Mouse (Mus musculus): ENCODE measurements around the gene Numb.
"Not testable (repeated sequence)": the region's sequence is repeated elsewhere in the genome, so short reads cannot be mapped to it uniquely, and the experiment has no call there.

Gene Numb

DNA sequence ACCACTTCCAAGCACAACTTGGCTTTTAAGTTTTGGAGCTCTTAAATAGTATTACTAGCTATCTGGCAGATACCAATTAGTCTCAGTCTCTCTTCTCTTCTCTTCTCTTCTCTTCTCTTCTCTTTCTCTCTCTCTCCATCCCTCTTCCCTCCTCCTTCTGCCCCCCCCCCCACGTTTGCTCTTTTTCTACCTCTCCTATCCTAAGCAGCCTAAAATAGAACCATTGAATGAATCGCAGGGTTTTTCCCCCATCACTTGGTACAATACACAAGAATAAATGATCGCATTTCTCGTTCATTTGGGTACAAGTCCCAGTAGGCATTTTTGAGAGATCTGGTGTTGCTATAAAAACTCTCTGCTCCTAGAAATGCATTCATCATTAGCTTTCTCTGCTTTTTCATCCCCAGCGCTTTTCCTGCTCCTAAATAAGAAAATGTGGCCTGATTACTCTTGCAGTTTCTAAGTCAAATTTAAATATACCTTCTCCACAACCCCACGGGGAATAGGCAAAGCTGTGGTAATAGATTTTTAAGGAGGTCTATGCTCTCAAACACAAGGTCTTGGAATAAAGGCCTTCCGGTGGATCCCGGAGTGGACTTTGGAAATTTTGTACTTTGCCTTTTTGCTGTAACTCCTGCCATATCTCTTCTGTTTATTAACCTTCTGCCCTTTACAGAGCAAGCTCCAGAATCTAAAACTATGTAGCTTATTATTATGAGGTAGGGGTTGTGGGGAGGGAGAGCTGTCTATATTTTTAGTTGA is 1.2 kb upstream of the Numb start:
- no peak for DNase-seq

DNA sequence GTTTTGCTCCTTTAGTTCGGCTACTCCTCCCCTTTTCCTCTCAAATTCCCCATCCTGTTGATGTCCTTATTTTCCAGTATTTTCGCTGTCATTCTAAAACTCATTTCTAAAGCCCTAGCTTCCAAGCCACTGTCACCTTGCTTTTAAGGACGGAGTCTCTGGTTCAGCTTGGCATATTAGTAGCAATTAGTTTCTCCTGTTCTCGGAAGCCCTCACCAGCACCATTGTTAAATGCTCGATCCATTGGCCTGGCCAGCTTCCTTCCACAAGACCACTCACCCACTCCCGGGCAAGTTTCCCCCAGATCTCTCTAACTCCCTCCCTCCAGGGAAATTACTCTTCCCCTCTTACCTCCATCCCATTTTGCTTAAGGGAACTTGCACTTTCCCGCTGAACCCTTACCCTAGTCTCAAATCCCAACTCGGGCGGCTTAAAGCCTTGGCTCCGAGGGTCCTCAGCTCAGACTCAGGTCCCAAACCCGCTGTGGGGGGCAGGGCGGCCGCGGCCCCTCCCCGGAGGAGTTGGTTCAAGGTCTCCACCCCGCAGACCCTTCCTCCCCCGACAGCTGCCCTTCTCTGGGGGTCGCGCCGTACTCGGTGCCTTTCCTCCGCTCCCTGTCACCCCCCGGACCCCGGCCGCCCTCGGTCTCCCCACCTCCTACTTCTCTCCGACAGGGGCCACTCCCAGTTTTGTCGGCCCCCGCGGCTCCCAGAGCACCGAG is 853 bp downstream of the Numb start:
- DNase-seq: peak; percentile 59 to 62

DNA sequence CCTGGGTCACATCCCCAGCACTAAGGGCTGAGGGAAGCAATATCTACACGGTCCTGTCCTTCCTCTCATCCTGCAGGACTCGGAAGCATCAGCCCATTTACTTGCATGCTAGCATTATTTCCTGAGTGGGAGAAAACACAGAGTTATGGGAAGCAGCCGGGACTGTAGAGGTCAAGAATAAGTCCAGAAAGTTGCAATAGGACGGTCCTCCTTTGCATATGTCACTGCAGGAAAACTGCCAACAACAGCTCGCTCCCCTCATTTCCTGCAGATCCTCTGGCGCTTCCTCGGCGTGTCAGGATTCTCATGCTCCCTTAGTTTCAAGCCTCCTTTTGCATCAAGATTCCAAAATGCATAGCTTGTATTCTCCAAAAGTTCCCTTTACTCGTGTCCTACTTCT is 4.8 kb downstream of the Numb start:
- peak; percentile 43 to 54 for DNase-seq

DNA sequence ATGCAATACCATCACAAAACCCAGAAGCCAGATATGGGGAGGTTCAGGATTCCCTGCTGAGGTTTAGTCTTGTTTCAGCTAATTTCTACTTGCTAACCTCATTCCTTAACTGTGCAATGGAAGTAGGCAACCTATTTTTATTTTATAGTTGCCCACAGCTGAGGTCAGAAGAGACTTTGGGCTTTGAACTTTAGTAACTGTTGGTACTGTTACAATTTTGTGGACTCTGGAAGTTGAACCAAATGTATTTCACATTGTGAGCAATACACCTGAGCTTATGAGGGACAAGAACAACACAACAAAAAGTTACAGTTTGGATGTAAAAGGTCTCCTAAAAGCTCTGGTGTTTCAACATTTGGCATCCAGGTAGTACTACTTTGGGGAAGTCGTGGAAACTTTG is 6.9 kb downstream of the Numb start:
- DNase-seq: no peak

DNA sequence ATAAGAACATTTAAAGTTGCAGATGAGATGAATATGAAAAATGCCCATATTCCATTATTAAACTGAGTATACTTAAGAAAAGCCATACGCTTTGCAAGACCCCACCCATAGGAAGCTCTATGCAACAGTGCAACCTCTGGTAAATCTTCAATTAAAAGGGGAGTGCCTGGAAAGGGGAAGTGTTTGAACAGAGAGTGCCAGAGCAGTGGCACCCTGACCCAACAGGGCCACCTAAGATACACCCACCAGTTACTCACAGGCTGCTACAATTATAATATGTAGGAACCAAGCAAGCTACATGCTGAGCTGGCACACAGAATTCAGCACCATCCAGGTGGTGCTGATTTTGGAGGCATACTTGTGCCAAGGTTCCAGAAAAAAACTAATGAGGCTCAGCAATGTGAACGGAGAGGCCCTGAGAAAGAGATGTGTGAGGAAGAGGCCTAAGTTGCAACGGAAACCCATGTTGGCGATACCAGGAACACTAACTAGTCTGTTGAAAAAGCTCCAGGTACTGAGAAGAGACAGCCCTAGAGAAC is 7.5 kb downstream of the Numb start:
- DNase-seq: peak; percentile 48 to 70

DNA sequence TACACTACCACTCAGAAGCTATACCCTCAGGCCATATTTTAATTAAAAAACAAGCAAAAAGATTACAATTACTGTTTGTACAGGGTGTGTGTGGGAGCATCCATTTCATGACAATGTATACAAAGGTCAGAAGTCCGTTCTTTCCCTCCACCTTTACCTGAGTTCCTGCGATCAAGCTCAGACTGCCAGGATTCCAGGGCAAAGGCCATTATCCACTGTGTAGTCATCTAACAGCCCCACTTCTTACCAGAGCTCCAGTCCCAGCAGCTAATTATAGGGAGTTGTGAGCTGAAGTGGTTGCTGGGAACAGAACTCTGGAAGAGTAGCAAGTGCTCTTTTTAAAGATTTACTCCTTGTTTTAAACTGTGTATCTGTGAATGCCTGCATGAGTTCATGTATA is 11.3 kb downstream of the Numb start:
- no peak for DNase-seq

DNA sequence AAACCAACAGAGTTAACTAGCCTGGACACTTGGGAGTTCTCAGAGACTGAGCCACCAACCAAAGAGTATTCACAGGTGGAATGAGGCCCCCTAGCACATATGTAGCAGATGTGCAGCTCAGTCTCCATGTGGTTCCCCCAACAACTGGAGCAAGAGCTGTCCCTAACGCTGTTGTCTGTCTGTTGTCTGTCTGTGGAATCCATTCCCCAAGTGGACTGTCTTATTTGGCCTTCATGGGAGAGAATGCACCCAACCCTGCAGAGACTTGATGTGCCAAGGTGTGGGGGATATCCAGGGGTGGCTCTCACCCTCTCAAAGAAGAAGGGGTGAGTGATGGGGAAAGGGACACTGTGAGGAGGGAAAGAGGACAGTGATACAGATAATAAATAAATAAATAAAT is 28.8 kb downstream of the Numb start:
- no peak for DNase-seq

DNA sequence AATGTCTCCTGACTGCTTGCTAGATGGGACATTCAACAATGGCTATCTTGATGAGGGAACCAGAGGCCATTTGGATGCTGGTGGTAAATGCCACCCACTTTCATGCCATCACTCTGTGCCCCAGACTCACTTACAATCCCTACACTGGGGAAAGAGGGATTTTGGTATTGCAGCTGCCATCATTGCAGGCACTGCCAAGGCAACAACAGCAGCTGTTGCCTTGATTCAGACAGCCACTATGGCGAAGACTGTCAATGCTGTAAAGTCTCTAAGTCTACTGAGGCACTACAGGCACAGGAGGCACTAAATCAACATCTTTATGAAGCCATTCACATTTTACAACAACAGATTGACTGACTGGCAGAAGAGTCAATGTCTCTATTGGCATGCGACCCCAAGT is 30.5 kb downstream of the Numb start:
- no peak for DNase-seq

DNA sequence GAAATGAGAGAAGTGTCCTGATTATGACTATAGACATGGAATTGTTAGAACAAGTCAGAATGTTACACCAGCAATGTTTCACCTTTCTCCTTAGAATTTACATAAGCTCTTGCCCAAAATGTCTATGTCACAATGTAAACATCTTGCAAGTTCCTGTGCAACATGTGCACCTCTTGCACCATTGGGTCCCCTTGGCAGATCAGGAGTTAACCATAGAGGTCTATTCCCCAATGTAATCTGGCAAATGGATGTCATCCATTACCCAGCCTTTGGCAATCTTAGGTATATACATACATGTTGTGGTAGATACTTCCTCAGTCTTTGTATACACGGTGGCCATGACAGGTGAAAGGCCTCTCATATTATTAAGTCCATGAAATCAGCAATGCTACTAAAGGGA is 32.6 kb downstream of the Numb start:
- DNase-seq: no peak

DNA sequence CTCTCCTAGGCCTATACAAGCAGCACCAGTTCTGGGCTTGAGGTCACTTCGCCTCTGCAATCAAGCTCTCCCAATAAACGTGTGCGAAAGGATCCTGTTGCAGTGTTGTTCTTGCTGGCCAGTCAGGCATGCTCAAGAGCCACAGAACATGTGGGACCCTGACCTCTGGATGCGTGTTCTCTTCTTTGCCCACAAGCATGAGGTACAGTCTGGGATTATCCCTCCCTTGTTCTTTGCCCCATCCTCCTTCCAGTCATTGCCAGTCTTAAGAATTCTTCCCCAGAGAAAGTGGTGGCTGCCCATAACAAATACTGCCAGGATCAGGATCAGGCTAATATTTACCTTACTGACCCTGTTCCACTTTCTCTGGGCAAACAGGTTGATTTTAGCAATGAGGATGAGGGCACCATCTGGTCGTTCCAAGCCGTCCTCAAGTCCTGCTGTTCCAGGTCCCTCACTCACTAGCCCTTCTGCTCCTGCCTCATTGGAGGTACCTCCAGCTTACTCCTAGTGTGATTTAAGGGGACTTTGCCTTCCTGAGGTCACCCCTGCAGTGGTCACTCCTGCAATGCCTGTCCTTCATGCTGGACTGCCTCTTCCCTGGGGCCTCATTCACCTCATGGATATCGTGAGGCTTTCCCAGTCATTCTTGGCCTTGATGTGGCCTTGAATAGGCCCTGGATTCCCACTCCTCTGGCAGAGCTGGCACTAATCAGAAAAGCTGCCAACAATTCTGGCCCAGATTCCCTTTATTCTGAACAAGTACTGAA is 36.0 kb downstream of the Numb start:
- peak; percentile 51 to 65 for DNase-seq

DNA sequence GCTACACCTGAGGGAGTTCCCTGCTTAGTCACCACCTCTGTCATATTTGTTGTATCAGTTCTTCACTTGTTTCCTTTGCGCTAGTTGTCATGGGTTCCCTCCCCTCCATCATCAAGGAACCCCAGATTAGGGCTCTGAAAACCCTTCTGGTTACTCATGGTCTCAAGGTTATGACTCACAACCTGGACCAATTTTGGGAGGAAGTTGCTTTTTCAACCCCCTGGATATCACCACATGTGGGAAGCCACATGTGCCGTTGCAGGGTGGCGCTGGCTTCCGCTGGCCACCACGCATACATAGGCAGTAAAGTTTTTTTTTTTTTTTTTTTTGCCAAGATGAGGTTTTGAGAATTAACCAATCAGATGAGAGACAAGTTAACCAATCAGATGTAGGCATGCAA is 36.7 kb downstream of the Numb start:
- not testable (repeated sequence) for DNase-seq

DNA sequence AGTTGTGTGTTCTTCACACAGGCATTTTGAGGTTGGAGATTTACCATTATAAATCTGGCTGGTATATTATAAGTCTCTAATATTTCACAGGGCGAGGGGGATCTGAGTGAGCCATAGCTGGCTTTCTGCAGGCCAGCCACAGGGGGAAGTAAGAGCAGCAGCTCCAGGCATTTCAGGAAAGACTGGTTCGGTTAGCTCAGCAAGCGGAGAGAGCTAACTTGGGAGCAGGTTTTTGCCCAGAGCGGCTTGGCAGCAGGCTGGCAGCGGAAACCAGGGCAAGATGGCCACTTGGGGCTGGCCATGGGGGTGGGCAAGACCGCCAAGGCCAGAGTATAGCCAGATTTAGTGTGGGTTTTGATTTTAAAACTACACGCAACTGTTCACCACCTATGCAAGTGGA is 39.2 kb downstream of the Numb start:
- peak; percentile 70 to 72 for DNase-seq

DNA sequence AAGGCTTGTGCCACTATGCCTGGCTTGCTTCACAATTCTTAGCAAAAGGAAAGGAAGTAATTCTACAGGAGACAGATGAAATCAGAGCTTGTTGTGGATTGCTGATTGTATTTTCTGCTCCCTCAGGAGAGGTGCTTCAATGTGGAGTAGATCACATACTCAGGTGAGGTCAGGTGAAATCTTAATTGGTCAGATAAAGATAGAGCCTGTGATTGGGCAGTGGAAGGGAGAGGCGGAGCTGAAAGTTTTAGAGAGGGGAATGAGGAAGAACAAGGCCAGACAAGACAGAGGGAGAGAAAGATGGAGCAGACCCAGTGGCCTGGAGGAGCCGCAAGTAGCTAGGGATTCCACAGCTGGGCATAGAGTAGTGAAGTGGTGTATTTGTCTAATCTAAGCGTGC is 39.6 kb downstream of the Numb start:
- no peak for DNase-seq

DNA sequence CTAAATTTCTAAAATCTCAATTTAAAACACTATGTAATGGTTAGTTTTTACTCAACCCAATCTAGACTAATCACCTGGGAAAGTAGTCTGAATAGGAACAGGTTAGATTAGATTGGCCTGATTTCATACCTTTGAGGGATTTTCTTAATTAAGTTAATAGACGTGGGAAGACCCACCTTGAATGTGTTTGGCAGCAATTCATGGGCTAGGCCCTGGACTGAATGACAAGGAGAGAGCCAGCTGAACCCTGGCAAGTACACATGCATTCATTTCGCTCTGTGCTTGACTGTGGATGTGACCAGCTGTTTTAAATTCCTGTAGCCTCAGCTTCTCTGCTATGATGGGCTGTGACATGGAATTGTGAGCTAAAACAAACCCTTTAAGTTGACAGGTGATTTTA is 40.8 kb downstream of the Numb start:
- no peak for DNase-seq

DNA sequence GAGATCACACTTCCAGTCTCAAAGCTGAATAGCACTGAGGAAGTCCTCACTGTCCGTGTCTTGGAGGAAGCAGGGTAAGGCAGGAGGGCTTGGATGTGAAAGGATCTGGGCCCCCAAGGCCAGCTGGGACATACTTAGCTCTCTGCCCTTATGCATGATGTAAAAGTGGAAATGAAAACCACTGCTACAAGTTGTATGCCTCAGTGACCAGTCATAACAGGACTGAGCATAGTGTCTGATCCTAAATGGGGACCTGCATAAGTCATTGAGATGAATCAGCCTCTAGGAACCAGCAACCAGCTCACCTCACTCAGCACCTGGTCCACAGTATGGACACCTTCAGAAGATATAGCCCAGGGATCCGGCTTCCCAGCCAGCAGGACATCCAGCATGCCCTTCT is 46.6 kb downstream of the Numb start:
- no peak for DNase-seq

DNA sequence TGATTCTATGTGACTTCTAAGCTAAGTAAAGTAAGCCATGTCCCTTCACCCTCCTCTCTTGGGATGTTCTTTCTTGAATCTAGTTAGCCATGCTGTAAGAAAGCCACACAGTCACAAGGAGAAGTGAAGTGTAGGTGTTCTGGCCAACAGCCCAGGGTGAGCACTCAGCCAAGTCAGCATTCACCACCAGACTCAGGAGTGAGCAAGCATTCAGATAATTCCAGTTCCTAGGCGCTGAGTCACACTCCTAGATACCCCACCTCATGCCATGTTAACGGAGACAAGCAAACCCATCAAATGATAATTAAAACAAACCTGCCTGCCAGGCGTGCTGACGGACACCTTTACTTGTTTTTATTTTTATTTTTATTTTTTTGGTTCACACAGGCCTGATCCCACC is 47.1 kb downstream of the Numb start:
- DNase-seq: peak; percentile 71 to 79

DNA sequence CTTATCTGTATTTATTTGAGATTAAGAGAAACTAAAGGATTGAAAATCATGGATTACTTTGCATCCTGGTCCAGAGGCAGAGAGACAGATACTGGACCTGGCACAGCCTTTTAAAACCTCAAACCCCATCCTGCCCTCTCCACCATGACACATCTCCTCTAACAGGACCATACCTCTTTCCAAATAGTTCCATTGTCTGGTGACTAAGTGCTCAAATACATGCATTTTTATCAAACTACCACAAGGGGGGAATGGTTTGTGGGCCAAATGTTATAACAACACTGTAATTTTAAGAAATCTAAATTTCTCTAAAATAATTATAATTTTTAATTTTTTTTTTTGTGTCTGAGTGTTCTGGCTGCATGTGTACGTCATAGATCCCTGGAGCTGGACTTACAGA is 57.2 kb downstream of the Numb start:
- no peak for DNase-seq

DNA sequence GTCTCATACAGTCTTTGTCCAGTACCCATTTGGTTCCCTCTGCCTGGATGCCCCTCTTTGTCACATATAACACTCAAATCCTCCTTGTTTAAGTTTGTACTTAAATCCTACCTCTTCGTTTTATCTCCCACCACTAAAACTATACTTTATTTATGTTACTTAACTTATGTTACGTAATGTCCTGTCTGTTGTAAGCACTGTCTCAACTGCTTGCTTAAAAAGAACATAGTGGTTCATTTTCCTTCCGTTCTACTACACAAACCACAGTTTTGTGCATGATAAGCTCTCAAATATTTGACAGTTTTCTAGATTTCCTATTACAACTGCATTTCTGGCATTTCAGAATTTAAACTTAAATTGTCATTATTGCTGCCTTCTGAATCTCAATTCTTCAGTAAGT is 59.9 kb downstream of the Numb start:
- DNase-seq: no peak

DNA sequence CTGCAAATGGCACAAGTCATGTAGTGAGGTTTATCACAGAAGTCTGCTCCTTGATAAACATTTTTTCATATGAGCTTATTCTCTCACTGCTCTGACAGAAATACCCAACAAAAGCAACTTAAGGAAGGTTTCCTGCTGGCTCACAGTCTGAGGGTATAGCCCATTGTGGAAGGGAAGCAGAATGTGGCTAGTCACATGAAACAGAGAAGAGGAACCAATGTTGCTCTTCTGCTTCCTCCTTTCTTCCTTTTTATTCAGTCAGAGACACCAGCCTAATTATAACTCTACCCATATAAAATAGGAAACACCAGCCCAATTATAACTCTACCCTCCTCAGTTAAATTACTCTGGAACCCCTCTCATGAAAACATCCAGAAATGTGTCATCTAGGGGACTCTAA is 61.0 kb downstream of the Numb start:
- no peak for DNase-seq

DNA sequence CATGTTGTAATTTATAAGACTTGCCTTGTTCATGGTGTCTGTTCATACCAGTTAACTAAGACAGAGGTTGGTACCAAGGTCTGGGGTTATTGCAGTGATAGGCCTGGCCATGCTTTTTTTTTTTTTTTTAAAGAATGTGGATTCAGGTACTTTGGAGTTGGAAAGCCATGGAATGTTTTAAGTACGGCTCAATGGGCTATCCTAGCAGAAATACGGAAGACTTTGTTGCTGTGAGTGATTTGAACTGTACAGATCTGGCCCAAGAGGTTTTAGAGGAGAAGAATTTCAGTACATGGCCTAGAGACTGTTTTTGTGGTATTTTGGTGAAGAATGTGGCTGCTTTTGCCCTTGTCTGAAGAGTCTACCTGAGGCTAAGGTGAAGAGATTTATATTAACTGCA is 63.7 kb downstream of the Numb start:
- no peak for DNase-seq

DNA sequence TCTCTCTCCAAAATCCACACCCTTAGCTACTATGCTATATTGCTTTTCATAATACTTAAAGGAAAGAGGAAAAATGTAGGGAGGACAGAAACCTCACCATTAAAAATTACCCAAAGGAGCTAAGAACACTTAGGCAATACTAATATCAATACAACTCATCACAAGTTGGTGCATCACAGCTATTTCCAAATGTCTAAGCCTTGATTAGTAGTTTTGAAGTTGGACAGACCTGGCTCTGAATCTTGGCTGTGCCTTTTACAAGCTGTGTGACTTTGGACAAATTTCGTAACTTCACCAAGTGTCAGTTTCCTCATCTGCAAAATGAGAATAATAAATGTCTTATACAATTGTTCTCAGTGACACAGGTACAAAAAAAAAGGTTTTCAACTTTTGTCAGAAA is 66.5 kb downstream of the Numb start:
- DNase-seq: no peak

DNA sequence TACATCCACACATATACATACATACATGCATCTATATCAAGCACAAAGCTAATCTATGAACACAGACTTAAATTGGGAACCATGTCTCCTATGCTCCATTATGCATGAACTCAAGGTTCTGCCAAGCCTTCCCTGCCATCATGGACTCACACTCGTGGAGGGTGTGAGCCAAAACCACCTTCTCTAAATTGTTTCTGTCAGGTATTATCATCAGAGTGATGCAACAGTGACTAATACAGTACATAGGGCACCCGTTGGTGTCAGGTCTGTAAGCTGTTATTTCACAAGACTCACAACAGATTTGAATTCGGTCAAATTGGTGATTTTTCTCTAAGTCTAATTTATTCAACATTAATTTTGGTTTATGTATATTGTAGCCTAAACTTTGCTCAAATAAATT is 67.5 kb downstream of the Numb start:
- no peak for DNase-seq

DNA sequence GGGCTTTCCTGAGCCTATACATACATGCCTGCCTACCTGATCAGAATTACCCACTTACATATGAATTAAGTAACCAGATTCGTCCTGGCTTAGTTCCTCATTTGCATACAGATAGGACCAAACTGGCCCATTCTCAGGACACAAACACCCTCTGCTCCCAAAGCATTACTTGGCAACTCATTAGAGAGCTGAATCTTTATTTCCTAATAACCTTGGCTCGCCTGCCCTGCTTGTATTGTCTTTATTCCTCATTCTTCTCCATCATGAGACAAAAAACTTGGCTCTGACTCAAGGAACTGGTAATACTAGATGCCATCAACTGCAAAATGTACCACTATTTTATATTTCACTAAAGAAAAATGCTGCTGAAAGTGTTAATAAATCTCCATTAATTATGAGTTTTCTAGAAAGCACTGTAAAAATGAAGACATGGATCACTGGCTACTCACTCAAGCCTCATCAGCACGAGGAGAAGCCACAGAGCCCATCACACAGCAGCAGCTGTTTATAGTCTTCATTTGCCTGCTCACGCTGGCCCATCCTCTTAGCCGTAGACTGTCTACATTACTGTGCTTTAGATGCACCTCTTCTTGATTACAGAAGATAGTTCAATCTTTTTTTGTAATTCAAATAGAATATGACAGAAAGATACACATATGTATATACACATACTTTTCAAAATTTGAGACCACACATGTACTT is 69.1 kb downstream of the Numb start:
- no peak for DNase-seq
